Mouse (Mus musculus) thymus, postnatal 25 days (tissue): ENCODE measurements around the gene Zfp771.
A peak's percentile ranks its signal among the peaks of the same experiment; 100 is the strongest.

Source experiments
- DNase-seq: peaks from one replicate; pipeline ENCODE4 v3.0.0; 2022

The Zfp771 gene

GRCm38 (mm10) chr7:127255008-127255407 lies 10.9 kb downstream of the Zfp771 start:
- DNase-seq, result no peak

GRCm38 (mm10) chr7:127255965-127256364 lies 11.9 kb downstream of the Zfp771 start:
- no peak for DNase-seq

GRCm38 (mm10) chr7:127256518-127256917 lies 12.4 kb downstream of the Zfp771 start:
- DNase-seq, result no peak

GRCm38 (mm10) chr7:127259186-127259905 lies 15.3 kb downstream of the Zfp771 start:
- no peak for DNase-seq

- peak; percentile 97 for DNase-seq
These were observed 16.4 kb downstream of the Zfp771 start, which contains the start of gene Dctpp1 for GRCm38 (mm10) chr7:127260309-127261111. Dctpp1 (minus strand) TSS chr7:127260709.

GRCm38 (mm10) chr7:127262218-127262961 lies 18.3 kb downstream of the Zfp771 start:
- no peak for DNase-seq

- no peak for DNase-seq
These were observed 19.5 kb downstream of the Zfp771 start for GRCm38 (mm10) chr7:127263526-127263925.

GRCm38 (mm10) chr7:127270256-127270655 lies 26.2 kb downstream of the Zfp771 start:
- no peak for DNase-seq

GRCm38 (mm10) chr7:127270666-127271065 lies 26.6 kb downstream of the Zfp771 start:
- no peak for DNase-seq

GRCm38 (mm10) chr7:127271093-127271492 lies 27.0 kb downstream of the Zfp771 start:
- no peak for DNase-seq

- no peak for DNase-seq
These were observed 28.5 kb downstream of the Zfp771 start for GRCm38 (mm10) chr7:127272566-127272965.

- no peak for DNase-seq
These were observed 29.2 kb downstream of the Zfp771 start for GRCm38 (mm10) chr7:127273118-127273923.

GRCm38 (mm10) chr7:127273925-127274789 lies 30.1 kb downstream of the Zfp771 start, which contains the start of gene Sephs2:
Sephs2 (minus strand) TSS chr7:127274055.
- DNase-seq, result peak; percentile 96

GRCm38 (mm10) chr7:127276519-127276961 lies 32.5 kb downstream of the Zfp771 start:
- DNase-seq, result no peak

GRCm38 (mm10) chr7:127278311-127278710 lies 34.2 kb downstream of the Zfp771 start:
- DNase-seq, result peak; percentile 83

- DNase-seq, result peak; percentile 56
These were observed 36.0 kb downstream of the Zfp771 start for GRCm38 (mm10) chr7:127280092-127280491.

- DNase-seq, result peak; percentile 50
These were observed 37.0 kb downstream of the Zfp771 start for GRCm38 (mm10) chr7:127281114-127281513.

GRCm38 (mm10) chr7:127282190-127282589 lies 38.1 kb downstream of the Zfp771 start:
- peak; percentile 63 for DNase-seq

GRCm38 (mm10) chr7:127285154-127285553 lies 41.1 kb downstream of the Zfp771 start:
- peak; percentile 64 for DNase-seq

- no peak for DNase-seq
These were observed 43.9 kb downstream of the Zfp771 start for GRCm38 (mm10) chr7:127287940-127288339.

GRCm38 (mm10) chr7:127289306-127289705 lies 45.2 kb downstream of the Zfp771 start:
- no peak for DNase-seq
